Mouse (Mus musculus): ENCODE measurements around the gene Plcd1.

Gene Plcd1

GRCm38 (mm10) chr9:119090462-119090861 lies 2.8 kb downstream of the Plcd1 start:
- no peak for DNase-seq

- no peak for DNase-seq
These were observed 3.9 kb downstream of the Plcd1 start for GRCm38 (mm10) chr9:119089437-119089836.

- peak; percentile 90 for DNase-seq
These were observed 5.0 kb downstream of the Plcd1 start for GRCm38 (mm10) chr9:119088148-119088801.

GRCm38 (mm10) chr9:119087309-119087708 lies 6.0 kb downstream of the Plcd1 start:
- no peak for DNase-seq

- DNase-seq: no peak
These were observed 6.9 kb downstream of the Plcd1 start for GRCm38 (mm10) chr9:119086451-119086850.

GRCm38 (mm10) chr9:119083966-119084365 lies 9.3 kb downstream of the Plcd1 start:
- DNase-seq: no peak

GRCm38 (mm10) chr9:119082656-119083430 lies 10.5 kb downstream of the Plcd1 start:
- no peak for DNase-seq

GRCm38 (mm10) chr9:119082039-119082438 lies 11.3 kb downstream of the Plcd1 start:
- no peak for DNase-seq

GRCm38 (mm10) chr9:119080040-119080675 lies 13.1 kb downstream of the Plcd1 start:
- DNase-seq: no peak

- no peak for DNase-seq
These were observed 17.6 kb downstream of the Plcd1 start for GRCm38 (mm10) chr9:119075685-119076084.

GRCm38 (mm10) chr9:119073184-119073895 lies 20.0 kb downstream of the Plcd1 start:
- DNase-seq: no peak

GRCm38 (mm10) chr9:119071786-119072185 lies 21.5 kb downstream of the Plcd1 start:
- DNase-seq: no peak

GRCm38 (mm10) chr9:119070173-119070825 lies 23.0 kb downstream of the Plcd1 start:
- no peak for DNase-seq

- DNase-seq: no peak
These were observed 25.0 kb downstream of the Plcd1 start for GRCm38 (mm10) chr9:119068266-119068665.

- DNase-seq: peak; percentile 88
These were observed 25.7 kb downstream of the Plcd1 start for GRCm38 (mm10) chr9:119067601-119068000.

- DNase-seq: no peak
These were observed 29.0 kb downstream of the Plcd1 start for GRCm38 (mm10) chr9:119064296-119064695.

- peak; percentile 28 for DNase-seq
These were observed 30.2 kb downstream of the Plcd1 start for GRCm38 (mm10) chr9:119063036-119063644.

- DNase-seq: no peak
These were observed 32.6 kb downstream of the Plcd1 start for GRCm38 (mm10) chr9:119060701-119061100.

- DNase-seq: no peak
These were observed 35.1 kb downstream of the Plcd1 start for GRCm38 (mm10) chr9:119058245-119058644.

GRCm38 (mm10) chr9:119055336-119055735 lies 38.0 kb downstream of the Plcd1 start:
- no peak for DNase-seq

GRCm38 (mm10) chr9:119053964-119054576 lies 39.2 kb downstream of the Plcd1 start:
- no peak for DNase-seq
